Comparison of ENCODE assay signal across 8 mouse cellular contexts in the genomic region with DNA sequence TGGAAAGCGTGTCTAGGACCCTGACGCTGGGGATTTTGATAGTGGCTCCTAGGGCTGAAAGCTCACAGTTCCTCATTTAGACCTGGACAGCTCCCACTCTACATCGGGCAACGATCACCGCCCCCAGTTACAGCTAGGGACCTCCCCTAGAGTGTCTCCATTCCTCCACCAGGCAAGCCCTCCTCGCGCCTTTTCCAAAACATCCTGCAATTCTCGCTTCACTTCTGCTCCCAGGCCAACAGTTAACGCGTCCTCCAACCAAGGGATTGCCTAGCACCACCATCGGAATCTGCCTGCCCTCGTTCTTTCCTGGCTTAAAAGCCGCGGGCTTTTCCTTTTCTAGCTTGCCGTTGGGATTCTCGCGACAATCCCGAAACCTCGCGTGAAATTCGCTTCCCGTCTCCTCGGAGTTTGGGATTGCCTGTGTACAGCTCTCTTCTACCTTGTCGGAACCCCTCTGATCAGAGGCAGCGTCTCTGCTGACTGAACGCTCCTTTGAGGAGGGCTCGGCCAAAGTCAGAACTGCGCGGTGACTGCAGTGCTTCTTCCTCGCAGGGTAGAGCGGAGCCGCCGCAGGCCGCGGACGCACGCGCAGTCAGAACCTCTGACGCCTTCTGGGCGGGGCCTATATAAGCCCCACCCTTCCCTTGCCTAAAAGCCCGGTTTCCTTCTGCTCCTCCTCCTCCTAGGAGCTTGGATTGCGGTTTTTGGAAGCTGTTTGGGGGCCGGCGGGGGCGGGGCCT. TPM values are rescaled to one million over a fixed set of nuclear protein-coding genes. Genes with fewer than 3 reads are reported as not detected.
DNase-seq lines count a peak whose midpoint lies in the region; ATAC-seq and TF ChIP-seq lines count a peak whose summit lies in the region.

A gene (plus strand): TSS at position 662 of the 743 bp plus-strand sequence.

- H3K9ac ChIP-seq in embryonic facial prominence, embryonic 11.5 days (replicated peaks; ENCODE audit: low read length): peak within 1 kb of the TSS; percentile 80
- H3K9ac ChIP-seq in limb, embryonic 11.5 days (ENCODE audit: low read length): peak within 1 kb of the TSS; percentile 62
- peak within 1 kb of the TSS; percentile 75 for H3K9ac ChIP-seq in midbrain, embryonic 13.5 days (replicated peaks)

- H3K36me3 ChIP-seq in embryonic facial prominence, embryonic 11.5 days (replicated peaks; ENCODE audit: control insufficient read depth, insufficient read depth, low read depth, low read length): no peaks in the 10 kb centered on the region
- no peaks in the 10 kb centered on the region for H3K36me3 ChIP-seq in limb, embryonic 11.5 days (ENCODE audit: control insufficient read depth, insufficient read depth, low read length)
- no peaks in the 10 kb centered on the region for H3K36me3 ChIP-seq in midbrain, embryonic 13.5 days
- no peaks in the 10 kb centered on the region for H3K36me3 ChIP-seq in small intestine, adult 2 months (ENCODE audit: control insufficient read depth, insufficient read depth, low read length)

- no peaks in the 10 kb centered on the region for H3K9me3 ChIP-seq in embryonic facial prominence, embryonic 11.5 days (replicated peaks; ENCODE audit: control insufficient read depth, low read length)
- H3K9me3 ChIP-seq in limb, embryonic 11.5 days (ENCODE audit: control insufficient read depth, low read length): no peaks in the 10 kb centered on the region
- H3K9me3 ChIP-seq in midbrain, embryonic 13.5 days: no peaks in the 10 kb centered on the region

- TF ChIP-seq CTCF in small intestine, adult 2 months (IDR thresholded peaks at IDR 0.05; ENCODE audit: extremely low read depth, insufficient read length, insufficient replicate concordance, low read depth, low read length): no peak

- H3K27me3 ChIP-seq in embryonic facial prominence, embryonic 11.5 days (ENCODE audit: control insufficient read depth, insufficient read depth, low read length): peaks cover 35% of the 10 kb centered on the region
- H3K27me3 ChIP-seq in limb, embryonic 11.5 days (ENCODE audit: control insufficient read depth, insufficient read depth, low read length): peaks cover 47% of the 10 kb centered on the region
- H3K27me3 ChIP-seq in midbrain, embryonic 13.5 days: peaks cover 69% of the 10 kb centered on the region
- H3K27me3 ChIP-seq in small intestine, adult 2 months (ENCODE audit: control insufficient read depth, insufficient read depth, low read length): peaks cover 20% of the 10 kb centered on the region

- TF ChIP-seq POLR2A in small intestine, adult 2 months (IDR thresholded peaks at IDR 0.05; ENCODE audit: low read depth, low read length): peak; percentile 61; the same call in 1 of the 2 replicates

- DNase-seq in 3134 (ENCODE audit: extremely low read depth, insufficient read length, low spot score): peak; percentile 94
- peak; percentile 93 for DNase-seq in adrenal gland, postnatal 25 days
- DNase-seq in embryonic facial prominence, embryonic 11.5 days (ENCODE audit: low spot score): peak; percentile 95
- DNase-seq in heart, adult 11 months: peak; percentile 99
- peak; percentile 98 for DNase-seq in kidney, adult 18-20 months
- peak; percentile 95 for DNase-seq in limb, embryonic 11.5 days (ENCODE audit: low spot score)

- peaks cover 11% of the 10 kb centered on the region for H3K4me1 ChIP-seq in embryonic facial prominence, embryonic 11.5 days (ENCODE audit: control insufficient read depth, insufficient read depth, low read length)
- peaks cover 15% of the 10 kb centered on the region for H3K4me1 ChIP-seq in limb, embryonic 11.5 days (ENCODE audit: control insufficient read depth, insufficient read depth, low read length)
- peaks cover 31% of the 10 kb centered on the region for H3K4me1 ChIP-seq in midbrain, embryonic 13.5 days (replicated peaks)
- H3K4me1 ChIP-seq in small intestine, adult 2 months (ENCODE audit: control insufficient read depth, insufficient read depth, insufficient read length, low read length): peaks cover 7% of the 10 kb centered on the region

- WGBS in embryonic facial prominence, embryonic 11.5 days: under 1% methylated on average over 45 of the region's 45 CpGs
- under 1% methylated on average over 45 of the region's 45 CpGs for WGBS in limb, embryonic 11.5 days
- under 1% methylated on average over 45 of the region's 45 CpGs for WGBS in midbrain, embryonic 13.5 days
- 1% methylated on average over 45 of the region's 45 CpGs for whole genome bisulfite sequencing in small intestine, adult 2 months

- H3K27ac ChIP-seq in embryonic facial prominence, embryonic 11.5 days (replicated peaks; ENCODE audit: low read depth, low read length): peak within 1 kb of the TSS; percentile 85
- peak within 1 kb of the TSS; percentile 49 for H3K27ac ChIP-seq in limb, embryonic 11.5 days (replicated peaks; ENCODE audit: low read depth, low read length)
- H3K27ac ChIP-seq in midbrain, embryonic 13.5 days: peak within 1 kb of the TSS; percentile 83
- peak within 1 kb of the TSS; percentile 89 for H3K27ac ChIP-seq in small intestine, adult 2 months (ENCODE audit: insufficient read depth, low read depth, low read length)

- peak within 1 kb of the TSS; percentile 91 for H3K4me2 ChIP-seq in embryonic facial prominence, embryonic 11.5 days (ENCODE audit: low read depth, low read length)
- H3K4me2 ChIP-seq in limb, embryonic 11.5 days (ENCODE audit: low read depth, severe bottlenecking): peak within 1 kb of the TSS; percentile 76
- peak within 1 kb of the TSS; percentile 91 for H3K4me2 ChIP-seq in midbrain, embryonic 13.5 days (replicated peaks)

- ATAC-seq in embryonic facial prominence, embryonic 11.5 days (replicated peaks; ENCODE audit: insufficient number of reproducible peaks, low FRiP score, low TSS enrichment, low read depth): peak; percentile 50
- ATAC-seq in limb, embryonic 11.5 days (ENCODE audit: insufficient number of reproducible peaks, low FRiP score, low TSS enrichment, low read depth): peak; percentile 78
- peak; percentile 84 for ATAC-seq in midbrain, embryonic 13.5 days

- peak within 1 kb of the TSS; percentile 68 for H3K4me3 ChIP-seq in embryonic facial prominence, embryonic 11.5 days (ENCODE audit: low read depth, low read length)
- peak within 1 kb of the TSS; percentile 55 for H3K4me3 ChIP-seq in limb, embryonic 11.5 days (ENCODE audit: low read depth, low read length)
- H3K4me3 ChIP-seq in midbrain, embryonic 13.5 days (replicated peaks): peak within 1 kb of the TSS; percentile 55
- peak within 1 kb of the TSS; percentile 71 for H3K4me3 ChIP-seq in small intestine, adult 2 months (ENCODE audit: low read depth, low read length)

RNA-seq across cellular contexts. Expression of the gene that starts here (rescaled TPM):
- 3.9 and 5.6 TPM in 2 replicates for total RNA-seq in adrenal gland, postnatal 25 days (2021)
- 2.9 and 6.5 TPM in 2 replicates for polyA plus RNA-seq in embryonic facial prominence, embryonic 11.5 days (2014; fragmentation: Nextera tagmentation; extraction: Ambion mirVana)
- polyA plus RNA-seq in limb, embryonic 11.5 days (2014; fragmentation: Nextera tagmentation; extraction: Ambion mirVana): 1.4 and 2.2 TPM in 2 replicates
- polyA plus RNA-seq in midbrain, embryonic 13.5 days (2015; fragmentation: Nextera tagmentation; extraction: Ambion mirVana): 0.94 and 1.1 TPM in 2 replicates
- polyA plus RNA-seq in small intestine, adult 2 months (2012; rRNA removed): 2.2 and 2.4 TPM in 2 replicates

Comparison
In these comparisons a context has a peak if more than half of its experiments do, and no peak if none do; other contexts are left out.
1. Peak in every context shown above with its lines: DNase-seq, ATAC-seq, H3K4me3 ChIP-seq and H3K27ac ChIP-seq.